ENCODE assay signal across 13 mouse cellular contexts in the genomic region with DNA sequence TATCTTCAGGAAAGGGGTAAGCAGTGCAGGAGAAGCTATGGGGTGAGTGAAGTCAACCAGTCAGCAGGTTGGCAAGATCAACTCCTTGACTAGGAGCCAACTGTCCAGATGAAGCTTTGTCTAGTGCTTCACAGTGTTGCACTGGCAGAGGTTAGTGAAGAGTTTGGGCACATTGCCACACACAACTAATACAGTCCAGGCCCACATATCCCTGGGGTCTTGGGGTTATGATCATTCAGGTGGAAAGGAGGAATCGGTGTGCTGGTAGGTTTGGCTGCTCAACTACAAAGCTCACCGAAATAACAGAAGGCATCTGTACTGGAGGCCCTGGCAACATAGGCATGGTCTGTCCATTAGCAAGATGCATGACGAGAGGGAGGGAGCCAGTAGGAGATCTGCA. TPM values are rescaled to one million over a fixed set of nuclear protein-coding genes. Genes with fewer than 3 reads are reported as not detected.
DNase-seq lines count a peak whose midpoint lies in the region; ATAC-seq and TF ChIP-seq lines count a peak whose summit lies in the region.
"Had no signal": no experiment of that assay in that cellular context is flagged by ENCODE, and none has a peak within 500 bp of the region (broad histone marks: within the 10 kb centered on the region; RNA-seq: fewer than 3 reads in every experiment).

No protein-coding gene starts in this region.

- peak overlapping the region; percentile 76 for H3K27ac ChIP-seq in hindbrain, embryonic 13.5 days
- H3K27ac ChIP-seq in hindbrain, embryonic 12.5 days, result no peak overlapping the region
- peak overlapping the region; percentile 88 for H3K27ac ChIP-seq in forebrain, embryonic 16.5 days (ENCODE audit: low read length)
- H3K27ac ChIP-seq in thymus, adult 2 months (ENCODE audit: control insufficient read depth, insufficient read depth, low read length), result no peak overlapping the region
- H3K27ac ChIP-seq: intestine, embryonic 15.5 days had no signal

- TF ChIP-seq POLR2A in thymus, adult 2 months (IDR thresholded peaks at IDR 0.05; ENCODE audit: control insufficient read depth, extremely low read depth, insufficient read depth, low read length, poor library complexity), result no peak

- peaks cover 48% of the 10 kb centered on the region for H3K36me3 ChIP-seq in hindbrain, embryonic 13.5 days
- peaks cover 42% of the 10 kb centered on the region for H3K36me3 ChIP-seq in hindbrain, embryonic 12.5 days
- peaks cover 8% of the 10 kb centered on the region; the same call in 1 of the 2 replicates for H3K36me3 ChIP-seq in forebrain, embryonic 16.5 days (ENCODE audit: control insufficient read depth, insufficient read depth)
- peaks cover 60% of the 10 kb centered on the region for H3K36me3 ChIP-seq in thymus, adult 2 months (ENCODE audit: control insufficient read depth, insufficient read depth, low read length)

- peak; percentile 30 for DNase-seq in MN1 (ENCODE audit: low spot score)
- DNase-seq in right cerebral cortex, adult 18-20 months, result no peak
- DNase-seq in kidney, adult 11 months, result no peak
- DNase-seq in thymus, adult 2 months, result no peak
- DNase-seq: lung, postnatal 10 days had no signal

- H3K4me3 ChIP-seq in hindbrain, embryonic 13.5 days, result no peak overlapping the region
- H3K4me3 ChIP-seq in hindbrain, embryonic 12.5 days, result no peak overlapping the region
- H3K4me3 ChIP-seq in forebrain, embryonic 16.5 days (replicated peaks; ENCODE audit: low read length), result no peak overlapping the region
- no peak overlapping the region for H3K4me3 ChIP-seq in thymus, adult 2 months (ENCODE audit: control insufficient read depth, insufficient read depth, low read length)
- H3K4me3 ChIP-seq: intestine, embryonic 15.5 days had no signal

- H3K9ac ChIP-seq in hindbrain, embryonic 13.5 days, result no peak overlapping the region
- no peak overlapping the region for H3K9ac ChIP-seq in hindbrain, embryonic 12.5 days
- H3K9ac ChIP-seq in forebrain, embryonic 16.5 days (replicated peaks; ENCODE audit: low read depth, low read length), result no peak overlapping the region
- H3K9ac ChIP-seq: intestine, embryonic 15.5 days had no signal

- peaks cover 8% of the 10 kb centered on the region; the same call in 1 of the 2 replicates for H3K4me1 ChIP-seq in hindbrain, embryonic 13.5 days (replicated peaks)
- H3K4me1 ChIP-seq in hindbrain, embryonic 12.5 days, result no peaks in the 10 kb centered on the region
- H3K4me1 ChIP-seq in forebrain, embryonic 16.5 days (replicated peaks; ENCODE audit: control insufficient read depth, insufficient read depth, low read length), result peaks cover 9% of the 10 kb centered on the region
- no peaks in the 10 kb centered on the region for H3K4me1 ChIP-seq in thymus, adult 2 months (replicated peaks; ENCODE audit: control insufficient read depth, insufficient read depth, low read length)
- H3K4me1 ChIP-seq: intestine, embryonic 15.5 days had no signal

- ATAC-seq in hindbrain, embryonic 13.5 days (ENCODE audit: low FRiP score), result no peak
- ATAC-seq in hindbrain, embryonic 12.5 days (ENCODE audit: low FRiP score), result no peak
- ATAC-seq in cerebellum, adult (ENCODE audit: insufficient number of reproducible peaks, low FRiP score, low TSS enrichment), result peak; percentile 62
- ATAC-seq in forebrain, embryonic 16.5 days, result peak; percentile 65
- ATAC-seq: activated CD4-positive, CD25-positive, alpha-beta regulatory T cell, adult 4 months; intestine, embryonic 15.5 days had no signal

- no peak overlapping the region for H3K4me2 ChIP-seq in hindbrain, embryonic 13.5 days
- H3K4me2 ChIP-seq in hindbrain, embryonic 12.5 days (replicated peaks), result no peak overlapping the region
- no peak overlapping the region for H3K4me2 ChIP-seq in forebrain, embryonic 16.5 days (ENCODE audit: low read length)
- H3K4me2 ChIP-seq: intestine, embryonic 15.5 days had no signal

- H3K27me3 ChIP-seq in hindbrain, embryonic 13.5 days, result no peaks in the 10 kb centered on the region
- no peaks in the 10 kb centered on the region for H3K27me3 ChIP-seq in hindbrain, embryonic 12.5 days
- H3K27me3 ChIP-seq in forebrain, embryonic 16.5 days (replicated peaks; ENCODE audit: control insufficient read depth, insufficient read depth, low read length), result no peaks in the 10 kb centered on the region
- H3K27me3 ChIP-seq in thymus, adult 2 months (ENCODE audit: control insufficient read depth, insufficient read depth, low read length), result no peaks in the 10 kb centered on the region
- H3K27me3 ChIP-seq: intestine, embryonic 15.5 days had no signal

- H3K9me3 ChIP-seq in hindbrain, embryonic 13.5 days, result no peaks in the 10 kb centered on the region
- H3K9me3 ChIP-seq in hindbrain, embryonic 12.5 days (replicated peaks), result no peaks in the 10 kb centered on the region
- no peaks in the 10 kb centered on the region for H3K9me3 ChIP-seq in forebrain, embryonic 16.5 days (ENCODE audit: control insufficient read depth, low read length)
- H3K9me3 ChIP-seq: intestine, embryonic 15.5 days had no signal

- WGBS in hindbrain, embryonic 13.5 days, result 91% methylated on average over 3 of the region's 3 CpGs
- 93% methylated on average over 3 of the region's 3 CpGs for WGBS in hindbrain, embryonic 12.5 days
- 65% methylated on average over 3 of the region's 3 CpGs for WGBS in forebrain, embryonic 16.5 days
- 93% methylated on average over 3 of the region's 3 CpGs for WGBS in thymus, adult 2 months

- TF ChIP-seq CTCF in thymus, adult 2 months (IDR thresholded peaks at IDR 0.05; ENCODE audit: borderline replicate concordance, control insufficient read depth, extremely low read depth, insufficient read depth, low read length, poor library complexity), result no peak

RNA-seq across cellular contexts. Expression of gene Npff, which starts 22.7 kb away (rescaled TPM):
- 6.1 and 7.1 TPM in 2 replicates for polyA plus RNA-seq in hindbrain, embryonic 13.5 days (2015; fragmentation: Nextera tagmentation; extraction: Ambion mirVana)
- 3.6 and 4.3 TPM in 2 replicates for polyA plus RNA-seq in hindbrain, embryonic 12.5 days (2016; fragmentation: Nextera tagmentation; extraction: Ambion mirVana)
- polyA plus RNA-seq in forebrain, embryonic 16.5 days (2015; fragmentation: Nextera tagmentation; extraction: Ambion mirVana), result 2.9 and 3.1 TPM in 2 replicates
- 10.8 and 11.7 TPM in 2 replicates for polyA plus RNA-seq in thymus, adult 2 months (2012; rRNA removed)

RNA-seq across cellular contexts. Expression of gene Tarbp2, which starts 29.5 kb away (rescaled TPM):
- 94.5 and 94.6 TPM in 2 replicates for polyA plus RNA-seq in hindbrain, embryonic 13.5 days (2015; fragmentation: Nextera tagmentation; extraction: Ambion mirVana)
- 93.0 and 94.0 TPM in 2 replicates for polyA plus RNA-seq in hindbrain, embryonic 12.5 days (2016; fragmentation: Nextera tagmentation; extraction: Ambion mirVana)
- 97.2 and 114 TPM in 2 replicates for polyA plus RNA-seq in forebrain, embryonic 16.5 days (2015; fragmentation: Nextera tagmentation; extraction: Ambion mirVana)
- polyA plus RNA-seq in thymus, adult 2 months (2012; rRNA removed), result 133 and 166 TPM in 2 replicates

RNA-seq across cellular contexts. Expression of gene Map3k12, which starts 30.6 kb away (rescaled TPM):
- 48.9 and 49.6 TPM in 2 replicates for polyA plus RNA-seq in hindbrain, embryonic 13.5 days (2015; fragmentation: Nextera tagmentation; extraction: Ambion mirVana)
- polyA plus RNA-seq in hindbrain, embryonic 12.5 days (2016; fragmentation: Nextera tagmentation; extraction: Ambion mirVana), result 45.5 and 46.0 TPM in 2 replicates
- 58.7 and 69.5 TPM in 2 replicates for polyA plus RNA-seq in forebrain, embryonic 16.5 days (2015; fragmentation: Nextera tagmentation; extraction: Ambion mirVana)
- polyA plus RNA-seq in thymus, adult 2 months (2012; rRNA removed), result 11.3 and 12.7 TPM in 2 replicates

RNA-seq across cellular contexts. Expression of gene Gm10337, which starts 44.0 kb away (rescaled TPM):
- polyA plus RNA-seq in hindbrain, embryonic 13.5 days (2015; fragmentation: Nextera tagmentation; extraction: Ambion mirVana), result 6.3 and 17.2 TPM in 2 replicates
- polyA plus RNA-seq in hindbrain, embryonic 12.5 days (2016; fragmentation: Nextera tagmentation; extraction: Ambion mirVana), result 4.3 and 6.6 TPM in 2 replicates
- polyA plus RNA-seq in forebrain, embryonic 16.5 days (2015; fragmentation: Nextera tagmentation; extraction: Ambion mirVana), result 17.3 and 22.2 TPM in 2 replicates
- not detected in 2 replicates for polyA plus RNA-seq in thymus, adult 2 months (2012; rRNA removed)
- polyA plus RNA-seq: activated CD4-positive, CD25-positive, alpha-beta regulatory T cell, adult 4 months; intestine, embryonic 15.5 days; limb, embryonic 11.5 days; thymus, postnatal 0 days had no signal

Comparison
In these comparisons a context has a peak if more than half of its experiments do, and no peak if none do; other contexts are left out.
1. H3K27ac ChIP-seq: peak in hindbrain, embryonic 13.5 days (single experiment) and forebrain, embryonic 16.5 days (single experiment); none in hindbrain, embryonic 12.5 days (single experiment) and thymus, adult 2 months (single experiment).
2. ATAC-seq: peak in cerebellum, adult (single experiment) and forebrain, embryonic 16.5 days (single experiment); none in hindbrain, embryonic 13.5 days (single experiment) and hindbrain, embryonic 12.5 days (single experiment).